Mouse (Mus musculus): ENCODE data around the gene Cd1d1.

The Cd1d1 gene

DNA sequence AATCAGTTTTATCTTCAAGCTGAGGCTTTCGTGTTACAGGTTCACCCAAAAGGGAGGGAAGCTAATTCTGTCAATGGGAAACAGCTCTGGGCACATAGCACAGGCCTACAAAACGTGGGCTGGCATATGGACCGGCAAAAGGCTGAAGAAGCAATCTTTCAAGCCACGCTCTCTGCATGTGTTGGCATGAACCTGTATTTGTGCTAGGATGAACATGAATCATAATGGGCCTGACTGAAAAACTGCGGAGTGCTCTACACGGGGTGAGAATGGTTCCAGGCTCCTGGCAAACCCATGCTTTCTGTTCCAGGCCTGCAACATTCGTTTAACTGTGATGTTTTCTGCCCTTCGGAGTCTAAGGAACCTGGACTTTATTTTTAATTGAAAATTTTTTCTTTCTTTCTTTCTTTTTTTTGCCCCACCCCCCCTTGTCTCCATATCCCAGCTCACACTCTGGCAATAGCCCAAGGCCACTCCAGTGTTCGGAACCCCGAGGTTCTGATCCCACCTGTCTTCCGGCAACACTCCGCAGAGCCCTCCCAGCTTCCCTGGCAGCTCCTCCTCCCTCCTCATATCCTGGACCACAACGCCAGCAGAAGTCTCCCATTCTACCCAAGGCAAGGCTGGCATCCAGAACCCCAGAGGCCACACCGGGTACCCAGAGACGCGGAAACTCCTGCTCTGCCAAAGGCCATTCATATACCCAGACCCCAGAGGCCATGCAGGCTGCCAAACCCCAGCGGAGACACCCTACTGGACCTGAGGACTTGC is 36.4 kb downstream of the Cd1d1 start:
- no peak for DNase-seq (ENCODE audit: low read depth, low spot score)

GRCm38 (mm10) chr3:86961395-86961669 is 37.9 kb downstream of the Cd1d1 start:
- no peak for DNase-seq (ENCODE audit: low read depth, low spot score)

GRCm38 (mm10) chr3:86960656-86961394 is 38.4 kb downstream of the Cd1d1 start:
- no peak for DNase-seq (ENCODE audit: low read depth, low spot score)

DNA sequence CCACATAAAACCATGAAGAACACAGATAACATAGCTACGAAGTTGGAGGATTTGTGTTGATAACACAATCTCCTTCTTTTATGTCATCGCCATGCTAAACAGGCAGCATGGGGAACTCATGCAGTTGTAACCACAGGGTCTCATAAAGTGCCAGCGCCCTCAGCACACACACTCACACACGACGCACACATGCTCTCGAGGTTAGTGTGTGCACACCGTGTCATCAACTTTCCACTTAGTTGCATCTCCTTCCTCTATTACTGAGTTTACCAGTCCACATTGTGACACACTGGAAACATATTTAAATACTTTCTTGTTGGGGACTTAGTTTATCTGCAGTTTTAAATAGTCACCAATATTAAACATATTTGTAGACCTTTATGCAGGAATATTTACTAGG is 40.2 kb downstream of the Cd1d1 start:
- no peak for DNase-seq (ENCODE audit: low read depth, low spot score)

GRCm38 (mm10) chr3:86955376-86955775 is 43.9 kb downstream of the Cd1d1 start:
- DNase-seq (ENCODE audit: low read depth, low spot score): peak; percentile 19

GRCm38 (mm10) chr3:86954521-86954920 is 44.7 kb downstream of the Cd1d1 start:
- no peak for DNase-seq (ENCODE audit: low read depth, low spot score)

DNA sequence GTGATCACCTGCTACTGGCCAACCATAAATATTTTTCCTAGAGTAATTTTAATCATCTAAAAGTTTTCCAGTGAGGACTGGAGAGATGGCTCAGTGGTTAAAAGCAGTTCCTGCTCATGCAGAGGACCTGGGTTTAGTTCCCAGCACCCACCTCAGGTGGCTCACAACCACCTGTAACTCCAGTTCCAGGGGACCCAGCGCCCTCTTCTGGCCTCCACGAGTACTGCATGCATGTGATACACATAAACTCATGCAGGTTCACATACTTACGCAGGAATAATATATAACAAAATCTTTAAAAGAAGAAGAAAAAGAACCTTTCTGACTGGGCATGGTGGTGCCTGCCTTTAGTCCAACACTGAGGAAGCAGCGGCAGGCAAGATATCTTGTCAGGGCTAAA is 45.4 kb downstream of the Cd1d1 start:
- DNase-seq (ENCODE audit: low read depth, low spot score): peak; percentile 17

GRCm38 (mm10) chr3:86950652-86951051 is 48.6 kb downstream of the Cd1d1 start:
- DNase-seq (ENCODE audit: low read depth, low spot score): peak; percentile 93
